Mouse (Mus musculus): ENCODE measurements around the gene Cdc42ep4.

Cdc42ep4 gene

DNA sequence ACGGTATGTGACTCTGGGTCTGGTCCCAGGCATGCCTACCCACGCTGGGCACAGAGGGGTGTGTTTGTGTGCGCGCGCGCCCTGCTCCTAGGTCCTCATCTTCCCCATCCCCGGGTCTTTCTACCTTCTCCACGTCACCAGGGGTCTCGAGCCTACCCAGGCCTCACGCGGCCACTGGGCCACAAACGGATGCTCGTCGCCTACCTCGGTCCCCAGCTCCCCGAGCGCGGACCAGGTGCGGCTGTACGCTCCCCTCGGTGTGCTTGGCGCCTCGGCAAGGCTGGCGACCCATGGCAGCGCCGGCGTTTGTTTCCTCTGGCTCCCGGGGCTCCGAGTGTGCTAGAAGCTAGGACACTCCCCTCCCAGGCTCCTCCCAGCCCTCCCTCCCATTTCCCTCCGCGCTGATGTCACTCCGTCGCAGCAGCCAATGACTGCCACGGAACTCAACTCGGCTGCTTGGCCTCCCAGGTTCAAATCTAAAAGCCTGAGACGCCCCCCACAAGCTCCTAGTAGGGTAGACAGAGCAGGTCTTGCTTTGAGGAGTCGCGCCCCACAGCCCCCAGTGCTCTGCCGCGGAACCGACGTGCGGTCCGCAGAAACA, at the start of gene Cdc42ep4:
Gene Cdc42ep4, minus strand, starts transcription at position 398 of the 601 bp plus-strand sequence.
- DNase-seq (ENCODE audit: low read depth, low spot score): peak; percentile 97

- no peak for DNase-seq (ENCODE audit: low read depth, low spot score)
These were observed 48.3 kb upstream of the Cdc42ep4 start for GRCm38 (mm10) chr11:113800026-113800425.

- peak; percentile 19 for DNase-seq (ENCODE audit: low read depth, low spot score)
These were observed 47.4 kb upstream of the Cdc42ep4 start for GRCm38 (mm10) chr11:113799041-113799447.

DNA sequence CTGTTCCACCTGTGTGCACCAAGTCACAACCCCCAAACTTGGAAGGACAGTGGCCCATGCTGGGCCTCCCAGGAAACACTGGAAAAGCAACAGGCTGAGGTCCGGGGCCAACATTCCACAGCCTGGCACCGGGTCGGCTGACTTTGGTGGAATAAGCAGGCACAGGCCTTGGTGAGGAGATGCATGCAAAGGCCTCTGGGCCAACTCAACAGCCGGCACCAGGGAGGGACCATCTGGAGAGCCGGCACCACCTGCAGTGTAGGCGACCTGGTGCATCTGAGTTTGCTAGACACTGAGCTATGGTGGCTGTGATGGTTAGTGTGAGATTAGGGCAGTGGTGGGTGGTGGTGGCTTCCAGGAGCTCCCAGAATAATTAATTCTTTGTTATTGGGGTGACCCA, 46.3 kb upstream of the Cdc42ep4 start:
- DNase-seq (ENCODE audit: low read depth, low spot score): no peak

GRCm38 (mm10) chr11:113797014-113797983, 45.6 kb upstream of the Cdc42ep4 start:
- DNase-seq (ENCODE audit: low read depth, low spot score): no peak

DNA sequence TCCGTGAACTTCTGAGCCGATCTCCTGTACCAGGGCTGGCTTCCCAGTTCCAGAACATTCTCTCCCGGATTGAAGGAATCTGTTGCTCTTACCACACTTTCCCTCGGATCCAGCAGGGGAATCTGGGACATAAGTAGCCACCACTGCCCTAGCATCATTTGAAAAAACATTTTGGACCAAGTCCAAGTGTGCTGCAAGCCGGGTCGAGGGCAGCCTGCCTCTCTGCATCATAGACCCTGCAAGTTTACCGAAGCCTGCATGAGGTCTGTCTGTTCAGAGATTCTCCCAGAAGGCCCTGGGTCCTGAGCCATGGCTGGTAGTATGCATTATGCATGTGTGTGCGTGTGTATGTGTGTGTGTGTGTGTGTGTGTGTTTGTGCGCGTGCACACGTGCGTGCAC, 44.2 kb upstream of the Cdc42ep4 start:
- no peak for DNase-seq (ENCODE audit: low read depth, low spot score)

- no peak for DNase-seq (ENCODE audit: low read depth, low spot score)
These were observed 39.9 kb upstream of the Cdc42ep4 start for GRCm38 (mm10) chr11:113791357-113792215.

DNA sequence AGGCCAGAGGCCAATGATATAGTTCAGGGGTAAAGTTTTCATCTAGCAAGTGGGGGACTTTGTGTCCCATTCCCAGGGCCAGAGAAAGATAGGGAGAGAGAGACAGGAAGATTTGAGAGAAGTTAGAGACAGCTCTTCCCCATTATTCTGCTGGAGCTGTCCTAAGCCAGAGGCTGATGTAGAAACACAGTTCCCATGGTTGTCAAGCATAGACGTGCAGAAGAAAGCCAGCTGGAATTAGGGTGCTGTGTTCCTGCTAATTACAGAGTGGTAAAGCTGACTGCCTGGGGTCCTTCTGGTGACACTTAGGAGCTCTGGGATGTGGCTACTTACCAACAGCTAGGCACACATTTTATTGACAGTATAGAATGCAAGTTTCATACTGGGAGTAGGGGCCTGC, 37.4 kb upstream of the Cdc42ep4 start:
- DNase-seq (ENCODE audit: low read depth, low spot score): no peak

- no peak for DNase-seq (ENCODE audit: low read depth, low spot score)
These were observed 36.6 kb upstream of the Cdc42ep4 start for GRCm38 (mm10) chr11:113788183-113788789.

GRCm38 (mm10) chr11:113787432-113788182, 35.9 kb upstream of the Cdc42ep4 start:
- no peak for DNase-seq (ENCODE audit: low read depth, low spot score)

DNA sequence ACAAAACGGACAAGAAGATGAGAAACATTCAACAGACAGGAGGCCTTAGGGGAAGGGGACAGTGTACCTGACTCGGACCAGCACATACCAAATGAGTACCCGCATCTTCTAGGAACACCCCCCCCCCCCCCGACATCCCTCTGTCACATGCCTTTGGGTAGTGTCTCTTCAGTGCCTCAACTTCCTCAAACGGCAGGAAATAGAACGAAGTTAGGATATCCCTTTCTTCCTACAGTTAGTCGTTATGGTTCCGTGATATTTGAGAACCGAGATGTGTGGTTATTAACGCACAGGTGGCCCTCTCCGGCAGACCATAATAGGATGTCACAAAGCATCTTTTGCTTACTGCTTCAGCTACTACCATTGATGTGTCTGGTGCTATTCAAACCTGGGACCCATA, 35.3 kb upstream of the Cdc42ep4 start:
- DNase-seq (ENCODE audit: low read depth, low spot score): no peak

GRCm38 (mm10) chr11:113786395-113786794, 34.7 kb upstream of the Cdc42ep4 start:
- DNase-seq (ENCODE audit: low read depth, low spot score): no peak

DNA sequence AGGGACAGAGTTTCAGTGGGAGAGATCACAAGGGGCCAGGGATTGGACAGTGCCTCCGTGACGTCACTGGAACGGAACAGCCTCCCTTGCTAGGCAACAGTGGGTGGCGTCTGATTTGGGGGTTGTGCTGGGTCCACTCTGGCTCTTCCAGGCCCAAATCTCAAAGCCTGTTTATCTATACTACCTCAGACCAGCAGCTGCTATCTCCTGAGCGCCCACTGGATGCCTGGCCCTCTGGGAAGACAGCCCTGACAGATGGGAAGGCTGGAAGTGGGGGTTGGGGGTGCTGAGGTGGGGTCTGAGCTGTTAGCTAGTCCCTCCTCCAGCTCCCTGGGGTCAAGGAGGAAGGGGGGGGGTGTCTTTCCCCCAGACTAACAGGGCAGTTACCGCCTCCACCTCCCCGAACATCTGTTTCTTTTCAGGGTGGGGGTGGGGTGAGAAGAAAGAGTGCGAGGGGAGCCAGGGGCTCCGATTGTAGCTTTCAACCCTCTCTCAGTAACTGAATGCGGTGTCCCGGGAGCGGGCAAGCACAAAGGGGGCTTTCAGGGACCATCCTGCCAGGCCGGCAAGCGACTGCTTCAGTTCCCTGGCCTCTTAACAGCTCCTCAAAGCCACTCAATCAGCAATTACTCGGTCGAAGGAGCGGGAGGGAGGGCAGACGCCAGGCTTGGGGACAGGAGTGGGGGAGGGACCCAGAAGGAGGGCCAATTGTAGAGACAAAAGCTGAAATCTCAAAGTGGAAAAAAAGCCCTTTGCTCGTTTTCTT, 33.9 kb upstream of the Cdc42ep4 start:
- DNase-seq (ENCODE audit: low read depth, low spot score): peak; percentile 85

- no peak for DNase-seq (ENCODE audit: low read depth, low spot score)
These were observed 33.1 kb upstream of the Cdc42ep4 start for GRCm38 (mm10) chr11:113784656-113785396.

DNA sequence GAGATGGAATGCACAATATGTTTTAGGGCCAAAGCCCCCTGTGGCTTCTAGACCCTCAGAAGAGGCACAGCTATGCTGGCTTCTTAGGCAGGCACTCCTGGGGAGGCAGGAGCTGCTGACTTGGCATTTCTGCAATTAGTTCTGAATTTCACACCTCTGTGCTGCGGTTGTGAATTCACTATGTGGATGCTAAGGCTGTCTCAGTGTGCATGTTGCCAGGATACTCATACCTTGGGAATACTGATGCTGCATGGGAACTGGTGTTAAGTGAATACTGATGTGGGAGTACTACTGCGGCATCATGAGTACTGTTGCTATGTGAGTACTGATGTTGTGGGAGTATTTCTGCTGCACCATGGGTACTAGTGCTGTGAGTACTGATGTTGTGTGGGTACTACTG, 30.8 kb upstream of the Cdc42ep4 start:
- no peak for DNase-seq (ENCODE audit: low read depth, low spot score)

DNA sequence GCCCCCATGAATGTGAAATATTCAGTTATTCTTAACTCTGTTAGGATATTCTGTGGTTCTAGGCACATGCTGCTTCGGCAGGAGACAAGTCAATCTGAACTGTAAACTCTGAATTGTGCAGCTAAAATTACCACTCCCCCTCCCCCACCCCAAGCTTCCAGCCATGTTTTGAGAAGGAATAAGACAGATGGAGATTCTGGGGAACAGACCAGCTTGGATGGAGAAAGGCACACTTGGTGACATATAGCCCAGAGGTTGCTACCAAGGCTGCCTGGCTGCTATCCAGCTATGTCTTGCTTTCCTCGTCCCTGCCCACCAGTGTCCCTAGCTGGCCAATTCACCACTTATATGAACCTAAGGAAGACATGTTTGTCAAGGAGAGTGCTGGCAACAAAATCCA, 30.3 kb upstream of the Cdc42ep4 start:
- DNase-seq (ENCODE audit: low read depth, low spot score): no peak

DNA sequence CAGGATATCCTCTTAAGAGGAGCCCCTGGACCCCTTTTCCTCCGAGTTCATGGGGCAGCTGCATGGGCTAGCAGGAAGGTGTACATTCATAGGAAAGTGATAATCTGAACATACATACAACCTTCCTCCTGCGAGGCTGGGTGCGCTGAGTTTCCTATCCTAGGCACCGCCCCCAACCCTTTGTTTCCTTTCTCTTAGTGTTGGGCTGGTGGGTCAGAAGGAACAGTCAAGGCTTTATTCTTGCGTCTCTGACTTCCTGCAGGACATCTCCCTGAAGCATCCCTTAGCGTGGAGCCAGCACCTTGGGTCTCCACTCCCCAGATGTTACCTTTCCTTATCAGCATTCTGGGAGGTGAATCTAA, 28.0 kb upstream of the Cdc42ep4 start:
- no peak for DNase-seq (ENCODE audit: low read depth, low spot score)

- peak; percentile 42 for DNase-seq (ENCODE audit: low read depth, low spot score)
These were observed 27.3 kb upstream of the Cdc42ep4 start for GRCm38 (mm10) chr11:113778733-113779679.

Measured in R1 (cell line).